Mouse (Mus musculus) spleen, postnatal 0 days (tissue): ENCODE results near the gene Doc2b. TPM values are rescaled to one million over a fixed set of nuclear protein-coding genes. Genes with fewer than 3 reads are reported as not detected.

Experiments used
- polyA plus RNA-seq: library from polyadenylated mRNA; unstranded; fragments of >200 nt; fragmentation: Nextera tagmentation; extraction: Ambion mirVana; gene quantifications from 2 replicates; pipeline ENCODE4 v1.2.1, GENCODE M21; 2015

Gene Doc2b
- 0.20 and 0.42 TPM in 2 replicates for polyA plus RNA-seq

GRCm38 (mm10) chr11:75796029-75796445 is at the start of gene Doc2b:
Gene Doc2b (minus strand): TSS chr11:75796049.

DNA sequence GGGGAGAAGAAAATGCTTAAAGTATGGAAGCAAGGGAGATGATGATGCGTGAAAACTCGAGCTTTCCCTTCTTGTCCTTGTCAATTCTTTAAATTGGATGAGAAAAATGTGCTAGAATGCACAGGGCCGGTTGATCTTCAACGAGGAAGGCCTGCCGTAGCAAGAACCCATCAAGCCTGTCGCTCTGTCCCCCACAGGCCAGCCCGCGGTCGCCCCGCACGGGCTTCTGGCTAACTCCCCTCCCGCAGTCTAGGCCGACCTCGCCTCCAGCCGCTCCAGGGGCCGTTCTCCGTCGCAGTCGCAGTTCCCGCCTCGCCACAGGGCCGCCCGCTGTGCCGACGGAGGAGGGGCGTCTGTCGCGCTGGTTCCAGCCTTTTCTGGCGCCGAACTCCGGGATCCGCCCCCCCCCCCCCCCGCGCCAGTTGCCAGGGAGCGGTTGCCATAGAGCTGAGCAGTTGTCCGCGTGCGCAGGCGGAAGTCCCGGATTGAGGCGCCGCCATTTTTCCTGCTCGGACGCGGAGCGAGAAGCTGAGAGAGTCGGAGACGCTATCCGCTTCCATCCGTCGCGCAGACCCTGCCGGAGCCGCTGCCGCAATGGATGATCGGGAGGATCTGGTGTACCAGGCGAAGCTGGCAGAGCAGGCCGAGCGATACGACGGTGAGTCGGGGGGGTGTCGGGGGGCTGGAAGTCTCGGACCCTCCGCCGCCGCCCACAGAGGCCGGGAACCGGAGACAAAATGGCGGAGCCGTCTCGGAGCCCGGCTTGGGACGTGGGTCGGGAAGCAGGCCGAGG is 63.2 kb downstream of the Doc2b start, which contains the start of gene Ywhae:
Gene Ywhae (plus strand): TSS at position 436 of the 793 bp plus-strand sequence.

Other genes with a start within 250 kb of the Doc2b start
- gene Pitpna, start 208.0 kb downstream of the Doc2b start, polyA plus RNA-seq, result 42.1 and 45.8 TPM in 2 replicates
- 29.2 and 34.8 TPM in 2 replicates for gene Inpp5k, start 165.1 kb downstream of the Doc2b start, polyA plus RNA-seq
- gene Myo1c, start 145.5 kb downstream of the Doc2b start, polyA plus RNA-seq, result 19.4 and 24.4 TPM in 2 replicates
- gene Crk, start 116.8 kb downstream of the Doc2b start, polyA plus RNA-seq, result 35.3 and 41.5 TPM in 2 replicates
- 261 and 271 TPM in 2 replicates for gene Ywhae, start 63.2 kb downstream of the Doc2b start, polyA plus RNA-seq
- gene Rph3al, start 142.4 kb upstream of the Doc2b start, polyA plus RNA-seq, result 1.2 and 1.7 TPM in 2 replicates
- not detected in 2 replicates for gene 1700016K19Rik, start 203.9 kb upstream of the Doc2b start, polyA plus RNA-seq
- 21.9 and 29.3 TPM in 2 replicates for gene Rflnb, start 231.7 kb upstream of the Doc2b start, polyA plus RNA-seq